Mouse (Mus musculus): ENCODE results near the gene Nsl1. TPM values are rescaled to one million over a fixed set of nuclear protein-coding genes. Genes with fewer than 3 reads are reported as not detected.
A peak's percentile ranks its signal among the peaks of the same experiment; 100 is the strongest.

Gene Nsl1
- polyA plus RNA-seq, 1 experiment from 2014 or later, result 17.0 TPM

DNA sequence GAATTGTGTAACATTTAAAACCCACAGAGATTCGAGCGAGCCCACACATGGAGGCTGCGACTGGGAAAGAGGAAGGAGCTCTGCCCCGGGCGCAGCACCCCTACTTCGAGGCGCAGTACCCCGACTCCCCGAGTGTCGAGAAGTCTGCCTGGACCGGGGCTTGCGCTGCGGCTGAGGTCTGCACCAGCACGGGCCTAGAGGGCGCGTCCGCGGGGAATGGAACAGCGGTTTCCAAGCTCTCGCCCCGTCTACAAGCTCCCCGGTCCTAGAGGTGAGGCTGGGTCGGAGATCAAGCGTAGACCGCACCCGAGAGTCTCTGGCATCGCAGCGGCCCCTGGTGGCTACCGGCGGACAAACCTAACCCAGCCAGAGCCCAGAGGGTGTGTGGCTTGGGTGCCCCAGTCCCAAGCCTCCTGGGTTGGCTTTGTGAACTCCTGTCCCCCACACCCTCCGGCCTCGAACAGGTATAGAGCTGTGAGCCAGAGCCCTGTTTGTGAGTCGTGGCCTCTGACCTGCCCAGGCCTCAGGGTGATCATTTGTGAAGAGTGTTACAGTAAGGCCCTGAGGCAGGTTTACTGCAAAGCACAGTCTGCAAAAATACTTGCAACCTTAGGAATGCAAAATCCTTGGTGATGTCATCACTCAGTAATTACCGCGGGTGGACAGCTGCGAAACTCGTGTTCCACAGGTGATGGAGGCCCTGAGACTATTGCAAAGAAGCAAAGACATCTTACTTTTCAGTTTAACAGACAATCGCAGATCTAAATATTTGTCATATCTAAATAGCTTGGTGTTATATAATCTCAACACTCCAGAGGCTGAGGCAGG is 63.2 kb downstream of the Nsl1 start:
- Histone ChIP-seq H3K27ac (no peak overlapping the region), H3K9ac (0 out of 2 replicates have a peak overlapping the region, but pooled peaks have one; percentile 9), H3K27me3 (replicated peaks) (no peaks in the 10 kb centered on the region), H3K4me3 (replicated peaks) (peak overlapping the region; percentile 27), H3K9me3 (0 out of 2 replicates have a peak, but pooled peaks cover 3% of the 10 kb centered on the region), H3K4me2 (replicated peaks) (peak overlapping the region; percentile 72), H3K36me3 (no peaks in the 10 kb centered on the region), H3K4me1 (replicated peaks) (peaks cover 5% of the 10 kb centered on the region; the same call in 1 of the 2 replicates)
- WGBS, result 15% methylated on average over 38 of the region's 38 CpGs
- ATAC-seq, result peak; percentile 96

DNA sequence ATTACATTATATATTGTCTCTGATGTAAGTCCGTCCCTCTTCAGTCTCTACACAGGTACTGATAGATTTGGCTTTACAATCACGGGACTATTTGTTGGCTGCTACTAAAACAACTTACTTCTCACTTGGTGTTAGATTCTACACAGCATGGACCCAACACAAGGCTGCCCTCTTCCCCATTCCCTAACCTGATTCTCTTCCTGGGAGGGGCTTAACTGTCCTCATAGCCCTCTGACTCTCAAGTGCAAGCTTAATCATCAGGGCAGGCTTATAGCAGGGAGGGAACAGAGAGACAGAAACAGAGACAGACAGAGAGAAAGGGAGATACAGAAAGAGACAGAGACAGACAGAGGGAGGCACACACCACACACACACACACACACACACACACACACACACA is 68.9 kb downstream of the Nsl1 start:
- H3K27me3 ChIP-seq (replicated peaks), result no peaks in the 10 kb centered on the region
- no peak for ATAC-seq
- H3K27ac ChIP-seq, result no peak overlapping the region

DNA sequence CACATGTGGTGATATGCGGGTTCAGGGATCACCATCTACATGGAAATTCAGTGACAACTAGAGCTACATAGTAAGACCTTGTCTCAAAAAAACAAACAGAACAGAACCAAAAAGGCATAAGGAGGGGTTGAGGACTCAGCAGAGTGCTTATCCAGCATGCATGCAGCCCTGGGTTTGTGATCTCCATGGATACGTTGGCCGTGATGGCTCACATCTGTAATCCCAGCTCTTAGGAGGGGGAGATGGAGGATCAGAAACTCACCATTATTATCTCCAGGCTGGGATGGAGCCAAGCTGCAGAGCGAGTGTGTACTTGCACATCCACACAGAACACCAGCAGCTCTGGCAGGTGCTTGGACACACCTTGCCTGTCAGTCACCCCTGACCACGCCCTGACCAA is 69.4 kb downstream of the Nsl1 start:
- Histone ChIP-seq H3K9me3 (0 out of 2 replicates have a peak, but pooled peaks cover 3% of the 10 kb centered on the region), H3K9ac (no peak overlapping the region), H3K4me1 (replicated peaks) (peaks cover 13% of the 10 kb centered on the region; the same call in 1 of the 2 replicates), H3K27me3 (replicated peaks) (no peaks in the 10 kb centered on the region), H3K36me3 (no peaks in the 10 kb centered on the region), H3K27ac (no peak overlapping the region), H3K4me3 (replicated peaks) (no peak overlapping the region), H3K4me2 (replicated peaks) (no peak overlapping the region)
- ATAC-seq, result no peak
- 62% methylated on average over 5 of the region's 5 CpGs for WGBS

More for the DNA sequence above, 68.9 kb downstream of the Nsl1 start:
- no peak overlapping the region for H3K4me2 ChIP-seq (replicated peaks)
- peaks cover 13% of the 10 kb centered on the region; the same call in 1 of the 2 replicates for H3K4me1 ChIP-seq (replicated peaks)
- 87% methylated on average over 2 of the region's 2 CpGs for WGBS
- no peaks in the 10 kb centered on the region for H3K36me3 ChIP-seq
- H3K4me3 ChIP-seq (replicated peaks), result no peak overlapping the region
- H3K9me3 ChIP-seq, result 0 out of 2 replicates have a peak, but pooled peaks cover 3% of the 10 kb centered on the region
- no peak overlapping the region for H3K9ac ChIP-seq

DNA sequence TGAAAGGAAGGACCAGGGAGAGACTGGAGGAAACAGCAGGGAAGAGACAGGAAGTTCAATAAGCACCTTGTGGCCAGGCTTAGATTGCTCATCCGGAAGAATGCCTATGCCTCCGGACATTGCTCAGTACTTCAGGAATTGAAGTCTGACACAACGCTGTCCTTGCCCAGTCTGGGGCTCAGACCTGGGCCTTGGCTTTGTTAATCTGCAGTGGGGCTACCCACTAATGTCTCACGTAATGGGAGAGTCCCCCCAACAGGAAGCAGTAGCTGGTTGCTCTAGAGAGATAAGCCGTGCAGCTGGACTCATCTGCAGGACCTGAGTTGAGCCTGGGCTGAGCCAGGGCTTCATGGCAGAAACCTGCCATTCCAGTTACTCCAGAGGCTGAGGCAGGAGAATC is 70.1 kb downstream of the Nsl1 start:
- H3K4me1 ChIP-seq (replicated peaks), result peaks cover 13% of the 10 kb centered on the region; the same call in 1 of the 2 replicates
- no peak overlapping the region for H3K4me3 ChIP-seq (replicated peaks)
- H3K27me3 ChIP-seq (replicated peaks), result no peaks in the 10 kb centered on the region
- WGBS, result 66% methylated on average over 5 of the region's 5 CpGs
- H3K36me3 ChIP-seq, result no peaks in the 10 kb centered on the region
- ATAC-seq, result no peak
- no peak overlapping the region for H3K27ac ChIP-seq
- no peak overlapping the region for H3K4me2 ChIP-seq (replicated peaks)
- H3K9me3 ChIP-seq, result 0 out of 2 replicates have a peak, but pooled peaks cover 3% of the 10 kb centered on the region
- H3K9ac ChIP-seq, result no peak overlapping the region

DNA sequence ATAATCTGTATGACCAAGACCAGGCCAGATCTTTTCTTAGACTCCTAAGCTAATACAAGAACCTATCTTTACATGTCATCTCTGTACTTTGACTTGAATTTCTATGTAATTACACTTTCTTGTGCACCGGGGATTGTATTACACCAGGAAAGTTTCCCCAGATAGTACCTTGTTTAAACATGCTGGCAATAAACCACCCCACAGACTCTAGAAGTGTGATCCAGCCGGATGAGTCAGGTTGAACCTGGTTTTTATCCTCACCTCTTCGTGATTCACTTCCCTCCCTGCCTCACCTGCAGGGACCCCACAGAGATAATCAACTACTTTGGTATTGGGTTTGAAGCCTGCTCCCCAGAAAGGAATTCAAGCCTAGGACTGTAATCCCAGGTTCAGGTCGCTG is 72.6 kb downstream of the Nsl1 start:
- WGBS, result 43% methylated on average over 4 of the region's 4 CpGs
- no peaks in the 10 kb centered on the region for H3K27me3 ChIP-seq (replicated peaks)
- H3K9ac ChIP-seq, result no peak overlapping the region
- no peaks in the 10 kb centered on the region for H3K9me3 ChIP-seq
- H3K4me2 ChIP-seq (replicated peaks), result no peak overlapping the region
- peaks cover 13% of the 10 kb centered on the region; the same call in 1 of the 2 replicates for H3K4me1 ChIP-seq (replicated peaks)
- H3K4me3 ChIP-seq (replicated peaks), result no peak overlapping the region
- peak; percentile 87 for ATAC-seq
- peak overlapping the region; percentile 33; the same call in 1 of the 2 replicates for H3K27ac ChIP-seq
- H3K36me3 ChIP-seq, result no peaks in the 10 kb centered on the region

Other genes starting within 250 kb of the Nsl1 start
- gene Rps6kc1, start 151.2 kb upstream of the Nsl1 start, polyA plus RNA-seq (2015; fragmentation: Nextera tagmentation; extraction: Ambion mirVana), result 12.1 TPM in 2 replicates
- 36.2 and 40.2 TPM in 2 replicates for gene Angel2, start 137.9 kb upstream of the Nsl1 start, polyA plus RNA-seq (2015; fragmentation: Nextera tagmentation; extraction: Ambion mirVana)
- gene Vash2, start 83.7 kb upstream of the Nsl1 start, polyA plus RNA-seq (2015; fragmentation: Nextera tagmentation; extraction: Ambion mirVana), result 15.6 and 19.1 TPM in 2 replicates
- gene Flvcr1, start 36.9 kb upstream of the Nsl1 start, polyA plus RNA-seq (2015; fragmentation: Nextera tagmentation; extraction: Ambion mirVana), result 9.8 and 10.7 TPM in 2 replicates
- not detected in 2 replicates for gene Spata45, start 26.4 kb upstream of the Nsl1 start, polyA plus RNA-seq (2015; fragmentation: Nextera tagmentation; extraction: Ambion mirVana)
- 11.9 and 12.6 TPM in 2 replicates for gene Tatdn3, start 80 bp upstream of the Nsl1 start, polyA plus RNA-seq (2015; fragmentation: Nextera tagmentation; extraction: Ambion mirVana)
- 7.2 and 10.5 TPM in 2 replicates for gene Batf3, start 34.8 kb downstream of the Nsl1 start, polyA plus RNA-seq (2015; fragmentation: Nextera tagmentation; extraction: Ambion mirVana)
- not detected in 2 replicates for gene Fam71a, start 101.8 kb downstream of the Nsl1 start, polyA plus RNA-seq (2015; fragmentation: Nextera tagmentation; extraction: Ambion mirVana)
- gene Atf3, start 155.0 kb downstream of the Nsl1 start, polyA plus RNA-seq (2015; fragmentation: Nextera tagmentation; extraction: Ambion mirVana), result 4.1 and 4.9 TPM in 2 replicates

Data from intestine, embryonic 15.5 days (tissue).